ENCODE assay signal across 35 mouse cellular contexts in genomic region chr6:24950669-24951068, GRCm38 (mm10). TPM values are rescaled to one million over a fixed set of nuclear protein-coding genes. Genes with fewer than 3 reads are reported as not detected.
"Had no signal": no experiment of that assay in that cellular context is flagged by ENCODE, and none has a peak within 500 bp of the region (broad histone marks: within the 10 kb centered on the region; RNA-seq: fewer than 3 reads in every experiment).

No protein-coding gene starts in this region.

- H3K4me2 ChIP-seq: heart, embryonic 11.5 days; heart, embryonic 12.5 days; heart, embryonic 13.5 days; heart, embryonic 15.5 days; hindbrain, embryonic 12.5 days; hindbrain, embryonic 13.5 days; hindbrain, embryonic 14.5 days; hindbrain, embryonic 15.5 days; intestine, embryonic 15.5 days; kidney, embryonic 15.5 days had no signal

- H3K9me3 ChIP-seq: heart, embryonic 10.5 days; heart, embryonic 12.5 days; heart, embryonic 13.5 days; heart, embryonic 15.5 days; hindbrain, embryonic 10.5 days; hindbrain, embryonic 12.5 days; hindbrain, embryonic 13.5 days; hindbrain, embryonic 15.5 days; intestine, embryonic 15.5 days; kidney, embryonic 15.5 days had no signal

- H3K36me3 ChIP-seq: heart, embryonic 10.5 days; heart, embryonic 12.5 days; heart, embryonic 13.5 days; heart, embryonic 15.5 days; hindbrain, embryonic 10.5 days; hindbrain, embryonic 12.5 days; hindbrain, embryonic 13.5 days; intestine, embryonic 15.5 days; kidney, embryonic 15.5 days had no signal

- H3K4me3 ChIP-seq: heart, adult 2 months; heart, embryonic 10.5 days; heart, embryonic 12.5 days; heart, embryonic 13.5 days; heart, embryonic 15.5 days; hindbrain, embryonic 10.5 days; hindbrain, embryonic 12.5 days; hindbrain, embryonic 13.5 days; hindbrain, embryonic 15.5 days; intestine, embryonic 15.5 days; kidney, embryonic 15.5 days; layer of hippocampus, adult 2 months; left cerebral cortex, adult 2 months had no signal

- DNase-seq: heart, adult 2 months; heart, postnatal 10 days; heart, postnatal 14 days; heart, postnatal 36 days; heart, postnatal 4 days; kidney, adult 11 months; kidney, adult 18-20 months; kidney, postnatal 10 days; kidney, postnatal 14 days; kidney, postnatal 4 days; layer of hippocampus, adult 9-11 months; layer of hippocampus, postnatal 36 days had no signal

- H3K27ac ChIP-seq: heart, adult 2 months; heart, embryonic 10.5 days; heart, embryonic 13.5 days; heart, embryonic 15.5 days; hindbrain, embryonic 10.5 days; hindbrain, embryonic 12.5 days; hindbrain, embryonic 13.5 days; hindbrain, embryonic 14.5 days; hindbrain, embryonic 15.5 days; hindbrain, postnatal 0 days; intestine, embryonic 15.5 days; kidney, embryonic 15.5 days; kidney, postnatal 0 days; layer of hippocampus, adult 2 months; left cerebral cortex, adult 2 months had no signal

- H3K27me3 ChIP-seq: hindbrain, embryonic 15.5 days had no signal

- H3K9ac ChIP-seq: heart, embryonic 12.5 days; heart, embryonic 13.5 days; heart, embryonic 15.5 days; hindbrain, embryonic 12.5 days; hindbrain, embryonic 13.5 days; hindbrain, embryonic 14.5 days; hindbrain, embryonic 15.5 days; intestine, embryonic 15.5 days; kidney, embryonic 15.5 days had no signal

- ATAC-seq: hindbrain, embryonic 16.5 days; hindbrain, postnatal 0 days; inflammation-experienced regulatory T-cells, adult 6 months; intestine, embryonic 15.5 days; intestine, embryonic 16.5 days; intestine, postnatal 0 days had no signal

RNA-seq across cellular contexts. Expression of gene Tmem229a, which starts 5.4 kb away (rescaled TPM):
- total RNA-seq: hematopoietic stem cell, adult 5-6 weeks had no signal
- polyA plus RNA-seq: heart, embryonic 14.5 days; heart, postnatal 0 days had no signal
